Mouse (Mus musculus) activated CD4-positive, CD25-positive, alpha-beta regulatory T cell, adult 4 months (primary cell): ENCODE data around the gene 4931428F04Rik. TPM values are rescaled to one million over a fixed set of nuclear protein-coding genes. Genes with fewer than 3 reads are reported as not detected.
"Not testable (repeated sequence)": the region's sequence is repeated elsewhere in the genome, so short reads cannot be mapped to it uniquely, and the experiment has no call there.

Source experiments
- ATAC-seq: one replicate; pipeline ENCODE4 v1.8.0; 2017
- polyA plus RNA-seq, 2 experiments: library from polyadenylated mRNA; unstranded; fragments of 100-300 nt; shearing (Covaris generic); gene quantifications; one replicate each; pipeline ENCODE4 v1.2.1; 2017

The 4931428F04Rik gene
- polyA plus RNA-seq, 2 experiments from 2014 or later = 0.79 to 1.1 TPM

GRCm38 (mm10) chr8:105306146-105306691, 16.6 kb upstream of the 4931428F04Rik start:
- no peak for ATAC-seq

- ATAC-seq = peak; percentile 59
These were observed 15.8 kb upstream of the 4931428F04Rik start, which contains the start of gene Elmo3 for GRCm38 (mm10) chr8:105305211-105306145. TSS of gene Elmo3 (plus strand) at chr8:105305601.

DNA sequence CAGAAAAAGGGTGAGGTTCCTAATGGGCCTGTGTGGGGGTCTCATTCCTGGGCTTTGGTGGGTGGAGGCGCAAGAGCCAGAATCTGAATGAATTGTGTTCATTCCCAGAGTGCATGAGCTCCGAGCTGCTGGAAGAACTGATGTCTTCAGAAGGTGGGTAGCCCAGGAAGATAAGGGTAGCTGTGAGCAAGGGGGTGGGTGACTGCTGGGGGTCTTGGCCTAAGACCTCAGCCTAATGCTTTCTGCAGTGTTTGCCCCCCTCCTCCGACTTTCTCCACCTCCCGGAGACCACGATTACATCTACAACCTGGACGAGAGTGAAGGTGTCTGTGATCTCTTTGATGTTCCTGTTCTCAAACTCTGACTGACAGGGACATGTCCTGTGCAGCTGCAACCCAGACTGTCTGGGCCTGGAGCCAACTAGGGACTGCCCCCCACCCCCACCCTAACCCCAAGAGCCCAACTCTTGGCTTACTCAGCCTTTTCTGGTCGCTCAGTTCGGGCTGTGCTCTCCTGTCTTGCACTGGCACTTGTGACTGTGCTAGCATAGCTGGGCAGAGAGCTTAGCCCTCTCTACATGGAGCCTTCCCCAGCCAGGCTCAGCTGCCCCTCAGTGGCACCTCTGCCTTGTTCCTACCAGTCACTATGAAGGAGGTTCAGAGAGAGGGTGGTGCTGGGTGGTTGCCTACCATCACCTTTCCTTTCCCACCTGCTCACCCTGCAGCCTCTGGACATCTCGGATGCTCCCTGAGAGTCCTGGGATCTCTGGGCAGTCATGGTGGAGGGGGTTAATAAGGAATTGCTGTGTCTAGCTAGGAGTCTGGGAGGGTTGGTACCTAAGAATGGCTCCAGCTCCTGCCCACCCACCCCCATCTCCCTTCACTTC, 14.9 kb upstream of the 4931428F04Rik start:
- peak; percentile 51 for ATAC-seq

DNA sequence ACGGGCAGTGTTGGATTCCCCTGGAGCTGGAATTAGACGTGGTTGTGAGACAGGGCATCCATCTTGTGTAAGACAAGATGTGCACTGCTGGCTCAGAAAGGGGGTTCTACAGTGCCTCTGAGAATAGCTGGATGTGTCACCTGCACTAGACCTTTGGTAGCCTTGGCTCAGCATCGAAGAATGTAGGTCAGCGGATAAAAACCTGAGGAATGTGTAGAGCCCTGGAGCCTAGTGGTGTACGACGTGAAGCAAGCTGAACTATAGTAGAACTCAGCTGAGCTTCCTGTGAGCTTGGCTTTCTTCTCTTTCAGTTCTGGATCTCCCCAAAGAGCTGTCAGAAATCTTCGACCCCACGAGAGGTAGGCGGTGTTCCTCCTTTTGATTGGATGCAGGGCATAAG, 14.2 kb upstream of the 4931428F04Rik start:
- no peak for ATAC-seq

DNA sequence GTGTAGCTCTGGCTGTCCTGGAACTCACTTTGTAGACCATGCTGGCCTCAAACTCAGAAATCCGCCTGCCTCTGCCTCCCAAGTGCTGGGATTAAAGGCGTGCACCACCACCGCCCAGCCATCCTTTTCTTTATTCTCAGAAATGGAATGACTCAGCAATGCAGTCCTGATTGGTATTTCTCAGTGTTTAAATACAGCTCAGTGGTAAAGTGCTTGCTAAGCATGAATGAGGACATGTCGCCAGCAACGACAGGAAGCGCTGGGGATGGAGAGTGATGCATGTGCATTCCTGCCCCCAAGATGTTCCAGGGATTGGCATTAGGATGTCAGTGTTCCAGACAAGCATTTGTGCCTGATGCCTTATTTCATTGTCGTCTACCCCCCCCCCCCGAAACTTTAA, 13.7 kb upstream of the 4931428F04Rik start:
- no peak for ATAC-seq

- ATAC-seq = no peak
These were observed 10.3 kb upstream of the 4931428F04Rik start for GRCm38 (mm10) chr8:105299962-105300361.

- no peak for ATAC-seq
These were observed 8.9 kb upstream of the 4931428F04Rik start for GRCm38 (mm10) chr8:105298351-105299252.

- ATAC-seq = peak; percentile 99
These were observed 8.0 kb upstream of the 4931428F04Rik start, which contains the start of gene E2f4 for GRCm38 (mm10) chr8:105297511-105298192. TSS of gene E2f4 (plus strand) at chr8:105297663.

DNA sequence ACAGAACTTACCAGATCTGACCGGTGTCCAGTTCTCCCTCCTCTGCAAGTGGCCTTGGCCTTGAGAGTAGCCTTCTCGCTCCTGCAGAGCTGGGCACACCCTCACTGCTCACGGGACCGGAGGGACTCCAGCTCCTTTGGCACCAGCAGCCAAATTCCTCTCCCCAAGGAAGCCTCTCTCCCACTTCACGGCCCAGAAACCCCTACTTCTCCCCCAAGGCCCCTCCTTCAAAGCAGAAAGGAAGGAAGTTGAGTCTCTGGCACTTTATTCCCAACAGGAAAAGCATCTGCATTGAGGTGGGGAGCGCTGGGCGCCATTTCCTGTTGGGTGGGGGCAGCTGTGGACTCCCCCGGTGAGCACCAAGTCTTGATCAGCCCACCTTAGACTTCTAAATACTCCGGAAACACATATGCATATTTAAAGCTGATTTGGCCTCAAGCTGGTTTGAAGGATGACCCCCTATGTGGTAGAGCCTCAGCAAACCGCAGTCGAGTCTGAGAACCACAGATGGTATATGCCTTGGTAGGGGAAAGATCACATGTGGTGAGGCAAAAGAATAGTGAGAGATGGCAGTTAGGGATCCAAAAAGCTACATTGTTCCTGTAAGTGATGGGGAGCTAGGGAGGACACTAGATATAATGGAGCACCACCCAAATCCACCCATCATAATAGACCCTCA, 6.4 kb upstream of the 4931428F04Rik start, which contains the start of gene Exoc3l:
Gene Exoc3l, minus strand, starts transcription at position 207 of the 679 bp plus-strand sequence.
- ATAC-seq = no peak

DNA sequence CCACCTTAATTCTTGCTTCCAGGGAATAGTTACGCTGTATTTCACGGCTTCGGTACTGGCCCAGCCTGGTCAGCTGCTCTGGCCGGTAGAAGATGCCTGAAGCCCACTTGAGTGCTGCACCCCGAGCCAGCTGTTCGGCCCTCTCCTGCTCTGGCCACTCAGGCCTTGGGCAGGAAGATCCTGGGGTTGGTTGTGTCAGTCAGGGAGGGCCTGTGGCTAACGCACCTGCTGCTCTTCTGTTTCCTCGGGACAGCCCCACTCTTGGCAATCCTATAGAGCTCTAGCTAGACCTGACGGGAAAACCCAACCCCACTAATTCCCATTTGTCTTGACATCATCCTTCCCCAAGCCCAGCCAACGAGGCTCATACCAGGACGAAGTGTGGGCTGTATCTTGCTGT, 5.6 kb upstream of the 4931428F04Rik start:
- no peak for ATAC-seq

DNA sequence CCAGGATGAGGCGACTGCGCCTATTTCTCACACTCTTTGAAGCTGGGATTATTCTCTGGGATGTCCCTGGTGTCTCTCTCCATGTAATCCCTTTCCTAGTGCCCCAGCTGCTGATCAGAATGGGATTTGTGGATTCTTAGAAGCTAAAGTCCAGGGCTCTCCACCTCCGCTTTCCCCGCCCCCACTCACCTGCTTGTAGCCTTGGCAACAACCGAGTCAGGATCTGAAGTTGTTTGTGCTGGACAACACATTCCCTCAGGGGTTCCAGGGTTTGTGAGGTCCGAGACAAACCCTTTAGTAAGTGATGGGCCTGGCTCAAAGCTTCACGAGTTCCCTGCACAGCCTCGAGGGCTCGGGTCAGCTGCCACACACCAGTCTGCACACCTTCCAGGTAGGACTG, 5.1 kb upstream of the 4931428F04Rik start:
- ATAC-seq = no peak

- ATAC-seq = no peak
These were observed 3.7 kb upstream of the 4931428F04Rik start for GRCm38 (mm10) chr8:105293405-105293804.

GRCm38 (mm10) chr8:105292471-105292870, 2.8 kb upstream of the 4931428F04Rik start:
- no peak for ATAC-seq

GRCm38 (mm10) chr8:105291802-105292201, 2.1 kb upstream of the 4931428F04Rik start:
- not testable (repeated sequence) for ATAC-seq

- ATAC-seq = not testable (repeated sequence)
These were observed 1.7 kb upstream of the 4931428F04Rik start for GRCm38 (mm10) chr8:105291364-105291763.

- ATAC-seq = peak; percentile 30
These were observed 1.1 kb upstream of the 4931428F04Rik start for GRCm38 (mm10) chr8:105290554-105291314.

DNA sequence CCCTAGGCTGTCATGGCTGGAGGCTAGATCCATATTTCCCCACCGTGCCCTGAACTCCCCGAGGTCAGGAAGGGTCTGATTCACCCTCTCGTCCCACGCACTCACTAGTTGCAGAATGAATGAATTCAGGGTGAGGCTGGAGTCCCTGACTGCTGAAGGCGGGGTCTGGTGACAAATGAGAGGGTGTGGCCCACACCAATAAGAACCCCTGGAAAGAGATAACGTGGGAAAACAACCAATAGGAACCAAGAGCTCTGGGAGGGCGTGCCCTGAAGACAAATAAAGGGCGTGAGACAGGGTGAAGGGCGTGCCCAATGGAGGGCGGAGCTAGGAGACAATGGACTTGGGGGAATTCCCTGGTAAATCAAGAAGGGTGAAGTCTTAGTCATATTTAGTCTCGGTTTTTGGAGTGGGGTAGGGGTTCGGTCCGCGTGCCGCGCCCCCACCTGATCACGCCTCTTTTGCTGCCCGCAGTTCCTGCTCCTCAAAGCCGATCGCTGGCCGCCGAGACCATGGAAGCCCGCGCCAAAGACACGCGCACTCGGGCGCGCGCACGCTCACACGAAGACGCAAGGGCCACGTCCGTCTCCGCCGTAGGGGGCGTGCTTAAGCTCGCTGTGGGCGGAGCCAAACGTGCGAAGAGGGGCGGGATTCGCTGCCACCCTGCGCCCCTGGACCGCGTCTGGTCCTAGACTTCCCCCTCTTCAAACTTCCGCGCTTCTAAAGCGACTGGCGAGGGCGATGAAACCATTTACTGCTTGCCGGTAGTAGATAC, 519 bp downstream of the 4931428F04Rik start:
- ATAC-seq = peak; percentile 84

- ATAC-seq = no peak
These were observed 1.4 kb downstream of the 4931428F04Rik start for GRCm38 (mm10) chr8:105288231-105288630.

GRCm38 (mm10) chr8:105286907-105287306, 2.8 kb downstream of the 4931428F04Rik start:
- ATAC-seq = no peak
